Mouse (Mus musculus) hindbrain, embryonic 12.5 days (tissue): Measurements from ENCODE around the gene Ccnl2. TPM values are rescaled to one million over a fixed set of nuclear protein-coding genes. Genes with fewer than 3 reads are reported as not detected.

Experiments used
- ATAC-seq: fragments of 200-750 bp; cut with Nextera tagmentation; 2 replicates; pipeline ENCODE4 v1.8.0; 2017; ENCODE audit warnings: moderate TSS enrichment; ENCODE audit not compliant: low FRiP score
- H3K27ac ChIP-seq: fragments of 300-500 bp; sonication (generic); 2 replicates; pipeline ENCODE4 v1.5.1; 2016; ENCODE audit warnings: mild to moderate bottlenecking
- H3K27me3 ChIP-seq: fragments of 300-500 bp; sonication (generic); 2 replicates; pipeline ENCODE4 v1.6.1; 2016; ENCODE audit warnings: mild to moderate bottlenecking
- H3K36me3 ChIP-seq: fragments of 300-500 bp; sonication (generic); 2 replicates; pipeline ENCODE4 v1.6.1; 2016; ENCODE audit warnings: mild to moderate bottlenecking
- H3K4me1 ChIP-seq: fragments of 300-500 bp; sonication (generic); 2 replicates; pipeline ENCODE4 v1.6.1; 2016
- H3K4me2 ChIP-seq: fragments of 300-500 bp; sonication (generic); replicated peaks from 2 replicates; pipeline ENCODE4 v1.6.1; 2016; ENCODE audit warnings: mild to moderate bottlenecking
- H3K4me3 ChIP-seq: fragments of 300-500 bp; sonication (generic); 2 replicates; pipeline ENCODE4 v1.5.1; 2016; ENCODE audit warnings: mild to moderate bottlenecking
- H3K9ac ChIP-seq: fragments of 300-500 bp; sonication (generic); 2 replicates; pipeline ENCODE4 v1.6.1; 2016; ENCODE audit warnings: mild to moderate bottlenecking, moderate library complexity
- H3K9me3 ChIP-seq: fragments of 300-500 bp; sonication (generic); replicated peaks from 2 replicates; pipeline ENCODE4 v1.6.1; 2016; ENCODE audit warnings: mild to moderate bottlenecking
- WGBS: fragments of 180-500 bp; shearing (Covaris S2); methylation state at CpG from one replicate; pipeline ENCODE4 v1.1.7; 2016; 5-methylcytosine and 5-hydroxymethylcytosine counted together
- polyA plus RNA-seq: library from polyadenylated mRNA; unstranded; fragments of >200 nt; fragmentation: Nextera tagmentation; extraction: Ambion mirVana; gene quantifications from 2 replicates; pipeline ENCODE4 v1.2.1, GENCODE M21; 2016

Ccnl2 gene
- 207 and 217 TPM in 2 replicates for polyA plus RNA-seq

GRCm38 (mm10) chr4:155811929-155812664, at the start of gene Ccnl2:
Gene Ccnl2, plus strand, starts transcription at chr4:155812489.
- H3K4me1 ChIP-seq, result peaks cover 25% of the 10 kb centered on the region
- H3K4me3 ChIP-seq, result peak within 1 kb of the TSS; percentile 92
- H3K4me2 ChIP-seq, result peak within 1 kb of the TSS; percentile 82
- H3K27ac ChIP-seq, result peak within 1 kb of the TSS; percentile 88
- no peaks in the 10 kb centered on the region for H3K27me3 ChIP-seq
- H3K9ac ChIP-seq, result peak within 1 kb of the TSS; percentile 98
- H3K36me3 ChIP-seq, result peaks cover 72% of the 10 kb centered on the region
- ATAC-seq, result peak; percentile 99
- under 1% methylated on average over 41 of the region's 60 CpGs for WGBS
- no peaks in the 10 kb centered on the region for H3K9me3 ChIP-seq

DNA sequence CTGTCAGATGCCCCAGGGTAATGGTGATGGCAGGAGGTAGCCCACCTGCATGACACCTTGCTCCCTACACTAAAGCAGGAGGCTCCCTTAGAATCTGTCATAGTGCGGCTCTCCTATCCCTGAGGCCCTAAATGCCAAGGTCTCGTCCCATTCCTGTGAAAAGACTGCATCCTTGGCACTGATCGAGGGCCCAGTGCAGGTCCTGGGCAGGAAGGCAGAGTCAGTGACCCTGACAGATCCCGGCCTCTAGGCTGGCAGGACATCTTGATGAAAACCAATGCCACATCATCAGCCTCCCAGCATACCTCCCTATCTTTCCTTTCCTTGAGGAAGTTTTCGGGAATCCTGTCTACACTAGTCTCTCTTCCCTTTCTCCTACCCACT, 42.8 kb upstream of the Ccnl2 start:
- H3K4me3 ChIP-seq, result peak overlapping the region; percentile 53
- H3K9ac ChIP-seq, result peak overlapping the region; percentile 78
- H3K9me3 ChIP-seq, result no peaks in the 10 kb centered on the region
- WGBS, result 61% methylated on average over 5 of the region's 5 CpGs
- ATAC-seq, result no peak
- H3K4me1 ChIP-seq, result peaks cover 22% of the 10 kb centered on the region
- H3K27me3 ChIP-seq, result peaks cover 39% of the 10 kb centered on the region
- no peaks in the 10 kb centered on the region for H3K36me3 ChIP-seq
- H3K27ac ChIP-seq, result 0 out of 2 replicates have a peak overlapping the region, but pooled peaks have one; percentile 64
- peak overlapping the region; percentile 79 for H3K4me2 ChIP-seq

DNA sequence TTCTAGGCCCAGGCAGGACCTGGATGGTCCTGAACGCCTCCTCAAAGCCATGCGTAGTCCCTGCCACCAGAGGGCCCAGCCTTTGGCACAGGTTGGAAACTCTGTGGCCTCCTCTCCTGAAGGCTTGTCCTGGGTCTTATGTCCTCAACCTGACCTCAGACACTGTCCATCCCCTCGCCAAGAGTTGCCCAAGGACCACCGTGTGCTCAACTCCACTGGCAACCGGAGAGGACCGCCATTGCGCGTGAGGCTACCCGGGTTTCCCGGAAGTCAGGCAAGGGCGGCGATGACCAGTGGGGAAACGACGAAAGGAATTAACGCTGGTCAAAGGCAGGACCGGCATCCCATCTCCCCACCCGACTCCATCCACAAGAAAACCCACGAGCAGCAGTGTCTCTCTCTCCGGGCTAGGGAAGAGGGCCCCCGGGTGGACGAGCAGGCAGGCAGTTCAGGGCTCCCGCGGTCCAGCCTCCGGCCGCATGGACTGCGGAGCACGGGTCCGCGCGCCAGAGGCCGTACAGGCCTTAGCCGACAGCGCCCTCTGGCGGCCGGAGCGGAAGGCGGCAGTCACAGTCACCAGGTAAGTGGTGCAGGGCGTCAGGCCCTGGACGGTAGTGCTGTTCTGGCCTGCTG, 42.3 kb upstream of the Ccnl2 start:
- Histone ChIP-seq H3K4me3 (peak overlapping the region; percentile 53), H3K4me2 (peak overlapping the region; percentile 79), H3K9me3 (no peaks in the 10 kb centered on the region), H3K4me1 (peaks cover 27% of the 10 kb centered on the region), H3K27ac (peak overlapping the region; percentile 64), H3K36me3 (no peaks in the 10 kb centered on the region), H3K27me3 (peaks cover 44% of the 10 kb centered on the region), H3K9ac (peak overlapping the region; percentile 78)
- 0% methylated on average over 39 of the region's 39 CpGs for WGBS
- ATAC-seq, result peak; percentile 90

- Histone ChIP-seq H3K9me3 (no peaks in the 10 kb centered on the region), H3K4me2 (peak overlapping the region; percentile 79), H3K36me3 (no peaks in the 10 kb centered on the region), H3K4me1 (peaks cover 32% of the 10 kb centered on the region), H3K27ac (no peak overlapping the region), H3K27me3 (peaks cover 50% of the 10 kb centered on the region), H3K4me3 (peak overlapping the region; percentile 53), H3K9ac (peak overlapping the region; percentile 78)
- 42% methylated on average over 24 of the region's 24 CpGs for WGBS
- ATAC-seq, result no peak; the same call in 1 of the 2 replicates
Observed at GRCm38 (mm10) chr4:155770626-155771025, 41.7 kb upstream of the Ccnl2 start.

GRCm38 (mm10) chr4:155771706-155772105, 40.6 kb upstream of the Ccnl2 start:
- Histone ChIP-seq H3K9me3 (no peaks in the 10 kb centered on the region), H3K4me1 (peaks cover 34% of the 10 kb centered on the region), H3K36me3 (no peaks in the 10 kb centered on the region), H3K27ac (no peak overlapping the region), H3K4me3 (no peak overlapping the region), H3K9ac (no peak overlapping the region), H3K4me2 (no peak overlapping the region), H3K27me3 (peaks cover 54% of the 10 kb centered on the region)
- 88% methylated on average over 2 of the region's 2 CpGs for WGBS
- no peak for ATAC-seq

DNA sequence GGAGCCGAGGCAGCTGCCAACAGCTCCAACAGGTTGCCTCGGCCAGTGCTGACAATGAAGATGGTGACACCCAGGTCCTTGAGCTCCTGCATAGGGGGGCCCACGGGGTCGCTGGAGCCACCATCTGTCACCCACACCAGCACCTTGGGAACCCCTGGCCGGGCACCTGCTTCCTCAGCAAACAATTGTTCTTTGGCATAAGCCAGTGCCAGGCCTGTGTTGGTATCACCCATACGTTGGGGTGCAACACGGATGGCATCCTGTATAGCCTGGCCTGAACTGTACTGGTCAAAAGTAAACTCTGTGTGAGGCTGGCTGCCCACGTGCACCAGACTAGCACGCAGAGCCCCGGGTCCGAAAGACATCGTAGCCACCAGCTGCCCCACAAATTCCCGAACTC, 39.5 kb upstream of the Ccnl2 start:
- H3K4me2 ChIP-seq, result no peak overlapping the region
- no peak overlapping the region for H3K27ac ChIP-seq
- no peak for ATAC-seq
- peaks cover 36% of the 10 kb centered on the region for H3K4me1 ChIP-seq
- H3K27me3 ChIP-seq, result peaks cover 54% of the 10 kb centered on the region
- H3K9me3 ChIP-seq, result no peaks in the 10 kb centered on the region
- no peak overlapping the region for H3K4me3 ChIP-seq
- H3K36me3 ChIP-seq, result no peaks in the 10 kb centered on the region
- no peak overlapping the region for H3K9ac ChIP-seq
- 84% methylated on average over 13 of the region's 13 CpGs for WGBS

DNA sequence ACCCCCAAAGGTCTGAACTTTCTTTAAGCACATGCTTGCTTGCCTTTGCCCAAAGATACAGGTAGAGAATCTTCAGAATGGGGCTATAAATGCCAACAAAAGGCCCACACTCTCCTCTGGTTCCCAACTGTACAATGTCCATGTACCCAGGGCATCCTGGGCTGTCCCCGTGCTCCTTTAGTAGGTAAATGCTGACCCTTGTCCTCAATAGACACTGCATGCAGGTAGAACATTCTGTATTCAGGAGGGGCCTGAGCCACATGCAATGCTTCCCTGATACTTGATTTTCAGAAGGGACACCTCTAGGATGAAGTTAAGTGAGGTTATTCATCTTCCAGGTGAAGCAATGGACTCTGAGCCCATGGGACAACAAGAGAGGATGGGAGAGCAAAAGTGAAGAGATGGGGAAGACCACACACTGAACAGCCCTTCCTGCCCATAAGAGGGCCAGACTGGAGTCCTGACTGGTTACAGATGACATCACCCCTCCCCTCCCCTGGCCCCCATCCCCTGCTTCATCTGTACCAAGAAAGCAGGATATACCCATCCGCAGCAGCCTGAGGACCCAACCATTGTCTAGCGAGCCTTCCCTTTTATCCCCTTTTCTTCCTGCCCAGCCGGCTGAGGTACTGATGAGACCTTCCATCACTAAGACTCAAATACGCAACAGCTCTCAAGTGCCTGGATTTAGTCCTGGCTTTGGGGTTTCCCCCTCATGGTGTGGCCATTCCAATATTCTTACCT, 38.8 kb upstream of the Ccnl2 start:
- Histone ChIP-seq H3K9me3 (no peaks in the 10 kb centered on the region), H3K4me1 (peaks cover 36% of the 10 kb centered on the region), H3K27ac (no peak overlapping the region), H3K9ac (no peak overlapping the region), H3K27me3 (peaks cover 54% of the 10 kb centered on the region), H3K36me3 (no peaks in the 10 kb centered on the region), H3K4me2 (peak overlapping the region; percentile 64), H3K4me3 (peak overlapping the region; percentile 35; the same call in 1 of the 2 replicates)
- ATAC-seq, result no peak
- WGBS, result 46% methylated on average over 4 of the region's 5 CpGs

DNA sequence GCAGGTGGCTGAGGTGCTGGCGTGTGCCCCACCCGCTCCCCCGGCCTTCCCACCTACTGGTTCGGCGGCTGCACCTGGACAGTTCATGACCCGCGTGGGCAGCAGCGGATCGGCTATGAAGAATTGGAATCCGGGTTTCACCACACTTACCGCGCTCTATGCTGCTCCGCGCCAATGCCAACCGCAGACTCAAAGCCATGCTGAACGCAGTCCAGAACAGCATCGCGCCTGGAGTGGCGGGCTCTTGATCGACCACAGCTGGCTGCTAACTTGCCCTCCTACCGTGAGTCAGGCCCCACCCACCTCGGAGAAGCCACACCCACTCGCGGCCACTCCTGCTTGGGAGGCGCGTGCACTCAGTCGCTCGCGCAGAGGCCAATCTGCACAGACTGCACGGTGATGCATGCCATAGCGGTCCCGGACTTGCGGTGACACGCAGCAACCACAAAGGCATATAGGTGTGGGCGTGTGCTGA, 38.0 kb upstream of the Ccnl2 start, which contains the start of gene Vwa1:
Vwa1 (minus strand) TSS at position 419 of the 475 bp plus-strand sequence.
- Histone ChIP-seq H3K4me2 (peak within 1 kb of the TSS; percentile 64), H3K27me3 (peaks cover 54% of the 10 kb centered on the region), H3K9me3 (no peaks in the 10 kb centered on the region), H3K9ac (peak within 1 kb of the TSS; percentile 41), H3K4me3 (peak within 1 kb of the TSS; percentile 35), H3K36me3 (no peaks in the 10 kb centered on the region), H3K27ac (no peak within 1 kb of the TSS), H3K4me1 (peaks cover 35% of the 10 kb centered on the region)
- ATAC-seq, result peak; percentile 60
- 3% methylated on average over 35 of the region's 35 CpGs for WGBS

DNA sequence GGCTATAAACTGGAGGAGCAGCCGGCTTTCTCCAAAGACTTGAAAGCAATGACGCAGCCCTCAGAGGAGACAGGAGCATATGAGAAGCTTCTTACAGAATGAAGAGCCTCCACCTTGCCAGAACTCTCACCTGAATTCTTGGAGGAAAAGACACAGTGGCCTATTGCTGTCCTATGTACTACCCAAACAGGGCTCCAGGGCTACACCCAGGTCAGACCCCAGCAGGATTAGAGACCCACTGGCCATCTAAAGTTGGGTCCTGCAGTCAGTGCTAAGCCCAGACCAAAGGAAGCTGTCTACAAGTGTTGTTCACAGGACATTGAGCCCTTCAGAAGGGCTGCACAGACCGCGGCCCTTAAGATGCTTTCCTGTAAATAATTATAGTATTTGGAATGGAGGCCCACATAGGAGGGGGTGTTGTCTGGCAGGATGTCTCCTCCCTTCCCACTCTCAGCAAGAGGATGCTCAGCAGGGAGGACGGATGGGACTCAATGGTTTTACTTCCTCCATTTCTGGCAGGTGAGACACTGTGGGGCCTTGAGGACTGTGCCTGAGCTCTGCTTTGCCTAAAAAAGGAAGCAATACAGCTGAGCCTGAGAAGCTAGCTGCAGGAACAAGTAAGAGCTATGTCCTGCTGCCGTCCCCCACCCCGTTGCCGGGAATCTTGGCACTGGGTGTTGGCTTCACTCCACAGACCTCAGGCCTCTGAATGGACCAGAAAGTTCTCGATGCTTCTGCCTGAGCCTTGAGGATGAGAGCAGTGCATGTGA, 37.1 kb upstream of the Ccnl2 start:
- Histone ChIP-seq H3K4me3 (peak overlapping the region; percentile 35), H3K36me3 (no peaks in the 10 kb centered on the region), H3K27me3 (peaks cover 54% of the 10 kb centered on the region), H3K4me2 (peak overlapping the region; percentile 64), H3K9ac (peak overlapping the region; percentile 41; the same call in 1 of the 2 replicates), H3K27ac (no peak overlapping the region), H3K4me1 (peaks cover 27% of the 10 kb centered on the region), H3K9me3 (no peaks in the 10 kb centered on the region)
- no peak for ATAC-seq
- 59% methylated on average over 9 of the region's 9 CpGs for WGBS

- Histone ChIP-seq H3K9me3 (no peaks in the 10 kb centered on the region), H3K27ac (no peak overlapping the region), H3K36me3 (no peaks in the 10 kb centered on the region), H3K27me3 (peaks cover 50% of the 10 kb centered on the region), H3K4me2 (no peak overlapping the region), H3K4me3 (no peak overlapping the region), H3K4me1 (peaks cover 22% of the 10 kb centered on the region), H3K9ac (no peak overlapping the region)
- ATAC-seq, result no peak
- WGBS, result 77% methylated on average over 3 of the region's 3 CpGs
Observed at GRCm38 (mm10) chr4:155775855-155776254, 36.4 kb upstream of the Ccnl2 start.

GRCm38 (mm10) chr4:155776704-155777335, 35.5 kb upstream of the Ccnl2 start:
- peaks cover 22% of the 10 kb centered on the region for H3K4me1 ChIP-seq
- 22% methylated on average over 2 of the region's 2 CpGs for WGBS
- no peak overlapping the region for H3K4me3 ChIP-seq
- no peak overlapping the region for H3K9ac ChIP-seq
- H3K4me2 ChIP-seq, result no peak overlapping the region
- no peak overlapping the region for H3K27ac ChIP-seq
- H3K9me3 ChIP-seq, result no peaks in the 10 kb centered on the region
- ATAC-seq, result no peak
- H3K27me3 ChIP-seq, result peaks cover 40% of the 10 kb centered on the region
- H3K36me3 ChIP-seq, result no peaks in the 10 kb centered on the region
